Mouse (Mus musculus): ENCODE results near the gene Samd10.

The Samd10 gene

GRCm38 (mm10) chr2:181598454-181599351, at the start of gene Samd10:
Gene Samd10 (minus strand): TSS chr2:181599212.
- peak in 1 of 2 experiments; percentile 56 for DNase-seq (ENCODE audit: low spot score in 2 of 2)

GRCm38 (mm10) chr2:181646626-181647472, 47.8 kb upstream of the Samd10 start:
- DNase-seq (ENCODE audit: low spot score in 2 of 2): no peak

- no peak for DNase-seq (ENCODE audit: low spot score in 2 of 2)
These were observed 46.7 kb upstream of the Samd10 start for GRCm38 (mm10) chr2:181645666-181646065.

GRCm38 (mm10) chr2:181644361-181644760, 45.3 kb upstream of the Samd10 start:
- peak in 1 of 2 experiments; percentile 31 for DNase-seq (ENCODE audit: low spot score in 2 of 2)

GRCm38 (mm10) chr2:181635865-181636264, 36.9 kb upstream of the Samd10 start:
- DNase-seq (ENCODE audit: low spot score in 2 of 2): no peak

GRCm38 (mm10) chr2:181632624-181633023, 33.6 kb upstream of the Samd10 start:
- DNase-seq (ENCODE audit: low spot score in 2 of 2): no peak

GRCm38 (mm10) chr2:181628471-181628870, 29.5 kb upstream of the Samd10 start:
- no peak for DNase-seq (ENCODE audit: low spot score in 2 of 2)

GRCm38 (mm10) chr2:181623401-181623800, 24.4 kb upstream of the Samd10 start:
- DNase-seq (ENCODE audit: low spot score in 2 of 2): no peak

GRCm38 (mm10) chr2:181618761-181619495, 19.9 kb upstream of the Samd10 start:
- no peak for DNase-seq (ENCODE audit: low spot score in 2 of 2)

- DNase-seq (ENCODE audit: low spot score in 2 of 2): no peak
These were observed 3.4 kb upstream of the Samd10 start for GRCm38 (mm10) chr2:181602367-181602766.

GRCm38 (mm10) chr2:181601751-181602145, 2.7 kb upstream of the Samd10 start:
- no peak for DNase-seq (ENCODE audit: low spot score in 2 of 2)

GRCm38 (mm10) chr2:181600828-181601750, 2.1 kb upstream of the Samd10 start:
- peak; percentile 93 to 95 for DNase-seq (ENCODE audit: low spot score in 2 of 2)

- DNase-seq (ENCODE audit: low spot score in 2 of 2): no peak
These were observed 1.3 kb upstream of the Samd10 start for GRCm38 (mm10) chr2:181600226-181600758.

GRCm38 (mm10) chr2:181597378-181598061, 1.5 kb downstream of the Samd10 start:
- DNase-seq (ENCODE audit: low spot score in 2 of 2): peak in 1 of 2 experiments; percentile 17

- peak in 1 of 2 experiments; percentile 14 for DNase-seq (ENCODE audit: low spot score in 2 of 2)
These were observed 2.6 kb downstream of the Samd10 start for GRCm38 (mm10) chr2:181596221-181596960.

GRCm38 (mm10) chr2:181594946-181595696, 3.9 kb downstream of the Samd10 start:
- DNase-seq (ENCODE audit: low spot score in 2 of 2): peak in 1 of 2 experiments; percentile 17

- no peak for DNase-seq (ENCODE audit: low spot score in 2 of 2)
These were observed 5.1 kb downstream of the Samd10 start for GRCm38 (mm10) chr2:181593937-181594336.

- peak in 1 of 2 experiments; percentile 36 for DNase-seq (ENCODE audit: low spot score in 2 of 2)
These were observed 6.0 kb downstream of the Samd10 start for GRCm38 (mm10) chr2:181593042-181593421.
